Mouse (Mus musculus): Measurements from ENCODE around the gene Dgki. TPM values are rescaled to one million over a fixed set of nuclear protein-coding genes. Genes with fewer than 3 reads are reported as not detected.

The Dgki gene
- 2.0 TPM for polyA plus RNA-seq (2015; fragmentation: Illumina TruSeq; extraction: RNeasy Lipid Tissue Mini Kit (QIAGEN cat#74804); ENCODE audit: insufficient read depth, low replicate concordance)

DNA sequence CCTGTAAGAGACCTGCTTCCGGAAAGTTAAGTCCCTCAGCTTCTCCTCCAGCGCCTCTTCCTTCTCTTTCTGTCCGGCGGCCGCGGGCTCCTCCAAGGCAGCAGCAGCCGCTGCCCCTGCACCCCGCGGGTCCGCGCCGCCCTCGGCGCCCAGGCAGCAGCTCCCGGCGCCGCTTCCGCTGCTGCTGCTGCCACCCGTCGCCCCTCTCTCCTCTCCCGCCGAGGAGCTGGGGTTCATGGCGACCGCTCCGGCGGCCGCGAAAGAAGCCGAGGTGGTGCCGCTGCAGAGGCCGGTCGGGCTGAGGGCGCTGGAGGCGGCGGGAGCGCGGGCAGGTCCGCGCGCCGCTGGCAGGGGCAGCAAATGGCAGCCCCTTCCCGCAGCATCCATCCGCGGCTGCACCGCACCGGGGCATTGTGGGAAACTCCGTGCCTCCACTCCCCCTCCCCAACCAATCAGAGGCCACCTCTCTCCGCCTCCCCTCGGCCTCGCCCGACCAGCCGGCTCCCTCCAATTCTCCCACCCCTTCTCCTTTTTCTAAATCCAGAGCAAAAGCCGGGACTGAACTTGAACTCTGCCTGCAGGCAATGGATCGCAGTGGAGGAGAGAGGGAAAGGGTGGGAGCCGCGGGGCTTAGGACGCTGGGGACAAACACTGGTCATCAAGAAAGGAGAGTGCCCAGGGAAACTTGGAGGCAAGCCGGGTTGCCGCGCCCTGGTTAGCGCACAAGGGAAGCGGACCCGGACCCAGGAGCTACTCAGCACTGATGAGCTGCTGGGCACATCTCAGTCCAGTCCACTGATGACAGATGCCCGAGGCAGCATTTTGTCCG lies at the start of gene Dgki:
TSS of gene Dgki (minus strand) at position 623 of the 829 bp plus-strand sequence.

DNA sequence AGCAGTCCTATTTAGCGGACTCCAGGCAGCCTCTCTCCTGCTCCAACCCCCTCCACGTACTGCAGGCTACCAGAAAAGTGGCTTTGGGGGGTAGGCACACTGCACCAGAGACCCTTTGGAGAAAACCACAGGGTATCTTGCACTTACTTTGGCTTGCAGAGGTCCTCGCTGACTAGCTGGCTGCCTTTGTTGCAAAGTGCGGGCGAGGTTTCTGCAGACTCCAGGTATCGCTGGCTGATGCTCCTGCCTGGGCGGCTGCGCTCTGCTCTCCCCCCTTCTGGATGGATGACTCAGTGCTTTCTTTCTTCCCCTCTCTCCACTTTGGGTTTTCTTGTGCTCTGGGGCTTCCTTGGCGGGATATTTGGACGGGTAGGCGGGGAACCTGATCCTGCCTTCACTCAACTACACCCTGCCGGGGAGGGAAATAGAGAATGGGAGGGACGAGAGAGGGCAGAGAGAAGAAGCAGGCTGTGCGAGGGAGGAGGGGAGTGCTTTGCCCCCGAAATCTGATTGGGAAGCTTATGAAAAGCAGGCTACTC lies 490.2 kb downstream of the Dgki start, which contains the start of gene Ptn:
TSS of gene Ptn (minus strand) at position 474 of the 539 bp plus-strand sequence.

Other genes starting within 250 kb of the Dgki start
- gene Creb3l2, start 142.0 kb upstream of the Dgki start, polyA plus RNA-seq (2015; fragmentation: Illumina TruSeq; extraction: RNeasy Lipid Tissue Mini Kit (QIAGEN cat#74804); ENCODE audit: insufficient read depth, low replicate concordance) = 13.9 TPM
- not detected for gene Akr1d1, start 230.0 kb upstream of the Dgki start, polyA plus RNA-seq (2015; fragmentation: Illumina TruSeq; extraction: RNeasy Lipid Tissue Mini Kit (QIAGEN cat#74804); ENCODE audit: insufficient read depth, low replicate concordance)